Mouse (Mus musculus): ENCODE data around the gene Acsl1.

The Acsl1 gene

DNA sequence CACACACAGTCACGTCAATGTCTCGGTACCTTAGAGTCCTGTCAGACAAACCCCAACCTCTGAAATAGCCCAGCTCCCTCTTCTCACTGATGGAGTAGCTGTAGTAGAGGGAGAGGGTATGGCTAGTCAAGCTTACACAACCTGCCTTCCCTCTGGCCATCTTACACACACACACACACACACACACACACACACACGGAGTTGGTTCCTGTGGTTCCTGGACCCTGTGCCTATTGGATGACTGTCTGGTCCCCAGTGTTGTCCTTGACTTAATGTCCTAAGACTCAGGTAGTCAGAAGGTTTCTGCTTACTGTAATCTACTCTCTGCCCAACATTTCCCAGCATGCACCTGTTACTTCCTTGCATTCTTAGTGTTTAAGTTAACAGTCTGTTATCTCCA lies 5.1 kb downstream of the Acsl1 start:
- no peak for DNase-seq

DNA sequence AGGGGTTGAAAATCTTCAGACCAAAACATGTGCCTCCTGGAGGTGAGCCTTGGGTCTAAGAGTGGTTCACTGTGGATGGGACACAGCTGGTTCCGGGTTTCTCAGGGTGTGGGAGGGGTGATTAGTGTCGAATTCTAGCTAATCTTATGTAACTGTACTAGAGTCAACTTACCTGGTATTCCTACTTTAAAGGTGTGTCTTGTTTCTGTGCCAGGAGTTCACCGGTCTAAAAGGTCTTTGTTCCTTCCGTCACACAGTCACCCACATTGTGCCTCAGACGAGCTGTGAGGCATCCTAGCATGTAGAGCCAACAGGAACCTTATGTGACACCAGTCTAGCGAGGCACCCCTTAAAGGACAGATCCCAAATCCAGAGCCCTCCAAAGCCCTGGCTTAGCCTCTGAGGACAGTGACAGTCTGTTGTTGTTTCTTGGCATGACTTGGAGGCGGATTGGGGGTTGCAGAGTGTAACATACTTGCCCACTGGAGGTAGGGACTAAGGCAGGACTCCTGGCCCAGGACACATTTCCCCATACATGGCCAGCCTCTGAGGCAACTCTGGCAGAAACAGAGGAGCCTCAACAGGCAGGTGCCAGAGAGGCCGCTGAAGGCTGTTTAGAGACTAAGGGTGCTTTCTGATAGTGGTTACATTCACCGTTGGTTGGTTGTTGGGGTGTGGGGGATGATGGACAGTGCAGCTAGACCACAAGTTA lies 7.1 kb downstream of the Acsl1 start:
- no peak for DNase-seq

- DNase-seq: no peak
Observed at GRCm38 (mm10) chr8:46478783-46479182, 7.9 kb downstream of the Acsl1 start.

- peak in 1 of 2 experiments; percentile 32 for DNase-seq
Observed at GRCm38 (mm10) chr8:46479794-46480532, 9.1 kb downstream of the Acsl1 start.

DNA sequence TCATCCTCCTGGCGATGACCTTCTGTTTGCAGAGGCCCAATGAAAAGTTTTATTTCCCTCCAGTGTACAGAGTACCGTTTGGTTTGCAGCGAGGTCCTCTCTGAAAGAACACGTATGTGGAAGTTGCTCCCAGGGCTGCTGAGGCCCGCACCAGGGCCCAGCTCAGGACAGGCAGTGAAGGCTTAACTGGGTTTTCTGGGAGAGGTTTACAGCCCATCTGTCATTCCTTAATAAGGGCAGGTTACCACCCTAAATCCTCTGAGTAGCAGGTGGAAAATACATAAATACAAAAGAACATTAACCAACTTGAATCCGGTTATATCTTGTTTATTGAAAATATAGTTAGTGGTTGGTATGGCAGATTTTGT lies 9.7 kb downstream of the Acsl1 start:
- DNase-seq: no peak

GRCm38 (mm10) chr8:46482771-46483170 lies 11.9 kb downstream of the Acsl1 start:
- DNase-seq: no peak

- no peak for DNase-seq
Observed at GRCm38 (mm10) chr8:46483247-46483646, 12.4 kb downstream of the Acsl1 start.

DNA sequence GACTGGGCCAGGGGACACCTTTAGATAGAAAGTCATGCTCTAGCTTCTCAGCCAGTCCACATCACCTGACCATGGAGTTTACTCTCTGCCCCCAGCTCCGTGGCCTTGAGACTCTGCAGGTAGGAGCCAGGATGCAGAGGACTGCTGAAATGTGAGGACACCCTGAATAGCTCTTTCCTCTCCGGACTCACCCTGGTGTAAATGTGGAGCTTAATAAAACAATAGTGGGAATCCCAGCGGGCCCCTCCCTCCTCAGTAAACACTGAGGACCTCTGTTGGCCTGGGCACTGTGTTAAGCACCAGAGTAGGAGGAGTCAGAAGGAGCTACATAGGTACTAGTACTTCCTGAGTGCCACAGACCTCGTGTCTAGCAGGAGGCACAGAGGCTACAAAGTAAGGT lies 13.2 kb downstream of the Acsl1 start:
- DNase-seq: no peak

- no peak for DNase-seq
Observed at GRCm38 (mm10) chr8:46484931-46485463, 14.2 kb downstream of the Acsl1 start.

- DNase-seq: peak in 1 of 2 experiments; percentile 29
Observed at GRCm38 (mm10) chr8:46488085-46488561, 17.3 kb downstream of the Acsl1 start.

- DNase-seq: no peak
Observed at GRCm38 (mm10) chr8:46489196-46489595, 18.4 kb downstream of the Acsl1 start.

- DNase-seq: no peak
Observed at GRCm38 (mm10) chr8:46490250-46490649, 19.4 kb downstream of the Acsl1 start.

DNA sequence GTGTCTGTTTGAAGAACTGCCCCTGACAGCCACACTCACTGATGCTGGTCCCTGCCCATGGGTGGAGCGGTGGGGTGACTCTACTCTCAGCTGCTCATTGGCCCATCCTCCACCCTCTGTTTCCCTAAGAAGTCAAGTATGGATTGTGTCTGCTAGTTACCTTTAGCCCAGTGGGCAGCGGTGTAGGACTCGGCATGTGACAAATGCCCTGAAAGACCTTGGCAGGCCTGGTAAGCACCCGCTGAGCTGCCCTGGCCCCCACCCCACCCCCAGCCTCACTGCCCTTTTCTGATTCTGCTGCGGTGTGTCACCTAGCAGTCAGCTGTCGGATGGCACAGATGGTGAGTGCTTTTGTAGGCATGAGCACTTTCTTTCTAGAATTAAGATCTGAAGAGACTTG lies 20.0 kb downstream of the Acsl1 start:
- DNase-seq: peak; percentile 31 to 46

GRCm38 (mm10) chr8:46493495-46494170 lies 22.8 kb downstream of the Acsl1 start:
- no peak for DNase-seq

DNA sequence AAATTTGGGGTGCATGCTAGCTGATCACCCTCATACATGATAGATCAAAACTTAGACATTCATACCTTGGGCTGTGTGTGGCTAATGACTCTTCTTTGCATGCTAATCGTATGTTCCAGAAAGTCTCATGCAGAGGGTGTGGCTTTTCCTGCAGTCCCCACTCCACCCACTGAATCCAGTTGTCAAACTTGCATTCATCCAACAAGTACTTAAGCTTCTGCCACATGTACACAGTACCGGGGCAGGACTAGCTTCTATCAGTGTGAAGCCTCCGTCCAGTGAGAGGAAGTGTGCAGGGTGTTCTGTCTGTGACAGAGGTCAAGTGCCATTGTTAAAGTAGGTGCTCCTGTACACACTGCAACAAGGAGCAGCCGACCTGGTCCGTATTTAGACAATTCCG lies 26.0 kb downstream of the Acsl1 start:
- no peak for DNase-seq

DNA sequence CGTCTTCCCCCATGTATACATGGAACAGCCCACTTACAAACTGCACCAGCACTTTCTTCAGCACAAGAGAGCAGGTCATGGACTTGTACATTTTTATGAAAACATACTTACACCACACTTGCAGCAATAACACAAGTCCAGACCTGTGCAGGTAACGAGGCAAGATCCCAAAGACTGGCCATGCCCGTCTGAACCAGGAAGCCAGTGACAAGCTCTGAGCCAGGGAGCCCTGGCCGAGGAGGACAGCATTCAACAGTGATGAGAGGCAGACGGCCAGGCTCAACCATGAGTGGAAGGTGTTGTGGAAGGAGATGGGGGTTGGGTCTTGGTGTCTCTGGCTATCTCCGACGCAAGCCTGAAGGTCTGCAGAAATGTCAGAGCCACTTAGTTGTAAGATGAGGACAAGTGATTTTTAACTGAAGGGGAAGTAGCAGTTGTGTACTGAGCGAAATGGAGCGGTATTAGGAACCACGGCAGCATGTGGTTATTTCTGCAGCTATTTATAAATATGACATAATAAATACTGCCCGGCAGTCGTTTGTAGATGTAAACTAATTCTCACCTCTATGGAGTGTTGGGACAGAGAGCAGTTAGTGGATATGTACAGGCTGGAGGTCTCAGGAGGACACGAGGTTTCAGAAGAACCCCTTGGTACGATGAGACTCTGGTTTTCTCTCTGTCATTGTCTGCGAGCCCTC lies 26.6 kb downstream of the Acsl1 start:
- no peak for DNase-seq

- no peak for DNase-seq
Observed at GRCm38 (mm10) chr8:46499376-46500061, 28.7 kb downstream of the Acsl1 start.

- peak in 1 of 2 experiments; percentile 29 for DNase-seq
Observed at GRCm38 (mm10) chr8:46502333-46503071, 31.7 kb downstream of the Acsl1 start.

DNA sequence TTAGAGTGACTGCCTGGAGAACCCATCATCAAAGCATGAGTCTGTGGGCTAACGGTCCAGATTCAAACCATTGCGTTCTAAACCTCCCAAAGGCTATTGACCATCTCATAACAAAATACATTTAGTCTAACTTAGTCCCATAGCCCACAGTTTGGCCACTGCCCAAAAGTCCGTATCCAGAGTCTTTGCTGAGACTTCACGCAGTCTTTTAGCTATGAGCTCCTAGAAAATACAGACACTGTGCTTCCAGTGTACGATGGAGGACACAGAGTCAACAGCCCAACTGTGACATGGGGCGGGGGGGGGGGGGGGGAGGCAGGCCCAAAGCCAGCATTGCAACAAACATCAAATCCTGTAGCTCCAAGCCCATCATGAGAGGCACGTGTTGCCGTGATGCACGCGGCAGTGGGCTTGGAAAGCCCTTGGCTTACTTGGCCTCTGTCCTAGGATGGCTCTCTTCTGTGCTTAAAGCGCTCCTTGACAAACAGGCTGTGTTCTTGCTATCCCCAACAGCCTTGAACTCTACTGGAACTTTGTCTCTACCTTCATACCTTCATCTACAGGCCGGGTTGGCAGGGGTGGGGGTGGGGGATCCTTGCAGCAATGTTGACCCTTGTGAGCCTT lies 32.3 kb downstream of the Acsl1 start:
- peak; percentile 63 to 68 for DNase-seq

- no peak for DNase-seq
Observed at GRCm38 (mm10) chr8:46504196-46504595, 33.4 kb downstream of the Acsl1 start.

Measured in cerebellum, postnatal 10 days (tissue).